Mouse (Mus musculus) c-Kit-positive CD71-positive TER-119-negative erythroid progenitor cells, embryonic 14.5 days (primary cell): ENCODE measurements around the gene Prkcz.
A peak's percentile ranks its signal among the peaks of the same experiment; 100 is the strongest.

Source experiments
- DNase-seq: peaks from one replicate; pipeline ENCODE4 v3.0.0-alpha.2; 2013; ENCODE audit warnings: low read depth

Prkcz gene

DNA sequence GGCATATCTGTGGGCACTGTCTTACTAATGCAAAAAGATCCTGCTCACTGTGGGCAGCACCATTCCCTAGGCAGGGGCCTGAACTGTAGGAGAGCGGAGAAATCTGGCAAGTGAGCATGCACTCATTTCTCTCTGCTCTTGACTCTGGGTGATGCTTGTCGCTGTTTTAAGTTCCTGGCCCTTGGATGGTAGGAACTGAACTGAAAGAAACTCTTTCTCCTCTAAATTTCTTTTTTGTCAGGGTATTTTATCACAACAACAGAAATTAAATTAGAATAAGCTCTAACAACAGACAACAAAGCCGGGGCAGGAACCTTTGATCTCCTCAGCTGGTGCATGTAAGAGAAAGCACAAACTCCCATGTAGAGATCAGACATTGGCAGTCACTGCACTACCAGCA is 46.1 kb downstream of the Prkcz start:
- DNase-seq: no peak

GRCm38 (mm10) chr4:155308679-155309078 is 52.5 kb downstream of the Prkcz start:
- DNase-seq: no peak

DNA sequence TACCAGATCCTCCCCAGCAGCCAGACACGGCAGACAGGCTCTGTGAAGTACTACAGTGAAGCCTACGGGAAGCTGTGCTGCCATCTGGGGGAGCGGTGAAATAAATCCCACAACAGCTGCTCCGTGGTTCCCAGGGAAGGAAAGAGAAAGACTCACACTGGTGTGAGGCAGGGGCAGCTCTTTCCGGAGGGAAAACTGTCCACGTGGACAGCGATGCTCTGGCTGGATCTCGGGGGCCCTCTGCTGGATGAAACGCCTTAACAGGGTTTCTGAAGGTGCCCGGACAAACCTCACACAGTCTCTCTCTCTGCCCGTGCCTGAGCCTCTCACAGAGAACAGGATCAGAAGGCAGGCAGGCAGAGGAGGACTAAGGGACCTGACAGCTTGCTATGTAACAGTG is 53.1 kb downstream of the Prkcz start:
- no peak for DNase-seq

DNA sequence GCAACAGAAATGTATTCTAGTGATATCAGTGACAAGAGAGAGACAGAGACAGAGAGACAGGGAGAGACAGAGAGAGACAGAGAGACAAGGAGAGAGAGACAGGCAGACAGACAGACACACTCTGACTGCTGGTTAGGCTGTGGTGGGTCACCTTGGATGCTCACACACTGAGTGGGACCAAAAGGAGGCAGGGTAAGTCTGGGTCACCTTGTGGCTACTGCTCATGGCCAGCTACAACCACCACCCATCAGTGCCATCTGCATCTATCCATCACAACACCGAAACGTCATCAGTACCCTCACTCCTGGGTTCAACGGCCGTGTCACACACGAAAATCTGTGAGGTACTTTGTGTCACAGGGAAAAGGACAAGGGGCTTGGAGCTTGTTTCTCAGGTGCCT is 53.6 kb downstream of the Prkcz start:
- DNase-seq: no peak

- no peak for DNase-seq
Observed at GRCm38 (mm10) chr4:155306356-155307242, 54.6 kb downstream of the Prkcz start.

DNA sequence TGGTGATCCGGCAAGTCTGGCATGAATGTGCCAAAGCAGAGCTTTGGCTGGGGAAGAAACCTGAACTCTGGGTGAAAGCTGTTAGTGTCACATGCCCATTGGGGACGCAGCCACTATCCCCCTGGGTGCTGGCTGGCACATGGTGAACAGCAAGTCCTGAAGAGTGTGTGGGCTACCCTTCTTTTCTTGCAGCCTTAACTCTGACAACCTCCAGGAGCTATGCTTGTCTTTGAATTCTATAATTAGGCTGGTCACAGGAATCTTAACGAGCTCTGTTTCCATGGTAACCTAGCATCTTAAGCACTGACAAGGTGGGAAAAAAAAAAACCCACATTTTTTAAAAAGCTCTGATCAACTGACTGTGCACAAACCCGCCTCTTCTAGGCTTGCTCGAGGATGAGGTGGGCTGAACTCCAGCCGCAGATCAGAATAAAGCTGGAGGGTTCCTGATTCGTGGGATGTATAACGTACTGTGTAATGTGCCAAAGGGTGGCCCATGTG is 55.6 kb downstream of the Prkcz start:
- no peak for DNase-seq

- DNase-seq: no peak
Observed at GRCm38 (mm10) chr4:155304508-155305096, 56.6 kb downstream of the Prkcz start.

DNA sequence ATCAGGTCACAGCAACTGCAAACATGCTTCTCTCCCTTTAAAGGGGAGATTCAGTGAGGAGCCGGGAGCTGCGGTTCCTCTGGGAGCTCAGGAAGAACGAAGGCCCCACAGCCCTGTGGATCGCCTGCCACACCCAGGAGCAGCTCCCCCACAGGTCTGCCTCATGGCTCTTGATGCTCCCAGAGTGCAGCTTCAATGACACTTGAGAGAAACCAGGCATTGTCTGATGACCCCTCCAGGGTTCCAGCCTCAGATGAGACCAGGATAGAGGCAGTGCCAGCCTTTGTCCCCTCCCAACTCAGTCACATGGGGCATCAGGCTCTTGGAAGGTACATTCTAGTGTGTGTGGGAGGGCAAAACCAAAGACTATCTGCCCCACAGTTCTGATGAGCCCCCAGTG is 59.2 kb downstream of the Prkcz start:
- no peak for DNase-seq

- DNase-seq: no peak
Observed at GRCm38 (mm10) chr4:155301098-155301447, 60.1 kb downstream of the Prkcz start.

DNA sequence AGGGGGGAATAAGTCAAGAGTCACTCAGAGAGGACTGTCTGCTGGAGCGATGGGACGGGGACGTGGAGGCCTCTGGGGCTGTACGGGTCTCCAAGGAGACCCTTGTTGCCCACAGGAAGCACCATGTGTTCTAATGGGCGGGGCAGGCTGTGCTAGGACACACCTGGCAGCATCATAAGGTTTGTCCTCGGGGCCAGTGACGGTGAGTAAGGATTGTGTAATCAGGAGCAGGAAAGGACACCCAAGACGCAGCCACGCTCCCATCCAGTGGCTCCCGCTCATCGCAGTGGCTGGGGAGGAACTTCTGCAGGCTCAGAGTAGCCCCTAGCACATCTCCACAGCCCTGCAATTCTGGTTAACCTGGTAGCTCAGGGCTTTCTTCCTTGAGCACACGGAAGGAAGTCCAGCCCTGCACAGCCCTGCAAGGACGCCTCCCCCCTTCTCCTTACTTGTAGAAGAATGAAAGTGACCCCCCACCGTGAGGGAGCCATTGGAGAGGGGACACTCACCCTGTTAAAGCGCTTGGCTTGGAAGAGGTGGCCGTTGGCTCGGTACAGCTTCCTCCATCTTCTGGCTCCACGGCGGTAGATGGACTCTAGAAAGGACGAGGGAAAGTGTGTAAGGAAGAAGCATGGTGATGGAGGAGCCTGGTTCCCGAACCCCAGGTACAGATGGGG is 60.6 kb downstream of the Prkcz start:
- no peak for DNase-seq

DNA sequence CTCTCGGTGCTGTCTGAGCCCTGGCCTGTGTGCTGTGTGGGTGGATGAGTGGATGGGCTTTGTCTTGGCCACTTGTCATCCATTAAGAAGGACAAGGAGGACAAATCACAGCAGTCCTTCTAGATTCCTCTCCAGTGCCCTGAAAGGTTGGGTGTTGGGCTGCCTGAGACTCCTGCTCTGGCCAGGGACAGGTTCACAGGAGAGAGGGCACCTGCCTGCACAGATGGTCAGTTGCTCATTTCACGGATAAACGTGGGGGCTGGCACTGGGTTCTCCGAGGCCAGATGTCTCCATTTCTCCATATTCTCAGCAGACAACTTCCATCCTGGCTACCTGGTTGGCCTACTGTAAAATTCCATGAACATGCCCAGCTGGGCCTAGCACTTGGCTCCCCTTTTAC is 62.3 kb downstream of the Prkcz start:
- DNase-seq: no peak

DNA sequence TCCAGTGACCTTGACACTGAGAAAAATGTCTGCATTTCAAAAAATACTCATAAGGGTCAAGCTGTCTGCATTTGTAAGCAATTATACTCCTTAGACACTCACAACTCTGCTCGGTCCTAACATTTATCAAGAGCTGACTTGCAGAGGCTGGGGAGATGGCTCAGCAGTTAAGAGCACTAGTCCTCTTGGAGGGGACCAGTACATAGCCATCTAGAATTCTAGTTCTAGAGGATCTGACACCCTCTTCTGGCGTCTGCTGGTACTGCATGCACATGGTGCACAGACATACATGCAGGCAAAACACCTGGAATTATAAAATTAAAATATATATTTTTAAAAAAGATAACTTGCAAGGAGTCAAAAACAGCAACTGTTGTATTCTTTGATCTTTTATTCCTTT is 64.1 kb downstream of the Prkcz start:
- DNase-seq: peak; percentile 22

DNA sequence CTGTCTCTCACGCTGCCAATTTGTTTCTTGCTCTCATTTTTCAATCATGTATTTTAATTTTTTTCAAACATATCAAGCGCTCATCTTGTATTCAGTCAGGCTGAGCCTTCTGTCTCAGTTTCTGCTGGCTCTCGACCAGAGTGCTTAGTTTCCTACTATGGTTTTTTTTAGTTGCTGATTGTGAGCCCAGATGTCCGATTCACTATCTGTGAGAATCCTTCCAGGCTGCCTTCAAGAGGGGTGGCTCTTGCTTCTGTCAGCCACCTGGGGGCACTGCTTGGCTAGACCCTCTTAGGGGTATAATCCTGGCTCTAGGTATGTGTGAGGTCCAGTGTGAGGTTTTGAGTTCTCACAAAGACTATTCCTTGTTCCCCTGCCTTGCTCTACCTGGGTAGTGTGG is 65.2 kb downstream of the Prkcz start:
- DNase-seq: no peak

DNA sequence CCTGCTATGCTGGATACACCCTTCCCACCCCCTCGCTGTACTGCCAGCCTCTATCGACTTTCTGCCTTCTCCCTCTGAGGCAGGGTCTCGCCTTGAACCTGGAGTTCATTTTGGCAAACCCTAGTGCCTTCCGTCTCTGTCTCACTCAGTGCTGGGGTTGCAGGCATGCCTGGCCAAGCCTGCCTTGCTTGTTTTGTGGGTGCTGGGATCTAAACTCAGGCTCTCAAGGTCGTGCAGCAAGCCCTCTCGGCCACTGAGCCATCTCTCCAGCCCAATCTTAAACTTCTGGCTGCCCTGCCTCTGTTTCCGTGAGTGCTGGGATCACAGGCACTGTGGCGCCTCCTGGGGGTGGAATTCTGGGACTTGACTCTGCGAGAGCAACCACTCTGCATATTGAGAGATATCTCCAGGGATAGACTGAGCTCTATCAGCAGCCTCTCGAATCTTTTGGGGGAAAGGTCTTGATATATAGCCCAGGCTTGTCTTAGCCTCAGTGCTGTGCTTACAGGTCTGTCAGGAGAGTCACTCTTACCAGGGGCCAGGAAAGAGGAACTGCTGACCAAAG is 66.1 kb downstream of the Prkcz start:
- no peak for DNase-seq

DNA sequence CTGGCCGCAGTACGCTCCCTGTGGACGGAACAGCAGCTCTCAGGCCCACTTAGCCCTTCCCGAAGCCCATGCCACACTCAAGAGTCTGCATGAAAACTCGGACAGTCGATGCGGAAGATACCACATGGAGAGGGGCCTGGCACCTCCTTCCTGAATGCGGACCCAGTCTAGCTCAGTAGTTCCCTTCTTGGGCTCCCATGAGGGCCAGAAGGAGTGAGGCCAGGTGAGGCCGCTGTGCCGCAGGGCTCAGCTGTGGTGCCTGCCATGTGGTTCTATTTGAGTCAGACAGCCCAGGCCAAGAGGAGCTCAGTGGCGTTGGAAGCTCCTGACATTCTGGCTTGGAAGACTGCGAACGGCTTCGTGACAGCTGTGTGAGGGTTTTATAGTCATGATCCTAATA is 66.8 kb downstream of the Prkcz start:
- DNase-seq: no peak

- DNase-seq: no peak
Observed at GRCm38 (mm10) chr4:155292863-155293262, 68.3 kb downstream of the Prkcz start.

DNA sequence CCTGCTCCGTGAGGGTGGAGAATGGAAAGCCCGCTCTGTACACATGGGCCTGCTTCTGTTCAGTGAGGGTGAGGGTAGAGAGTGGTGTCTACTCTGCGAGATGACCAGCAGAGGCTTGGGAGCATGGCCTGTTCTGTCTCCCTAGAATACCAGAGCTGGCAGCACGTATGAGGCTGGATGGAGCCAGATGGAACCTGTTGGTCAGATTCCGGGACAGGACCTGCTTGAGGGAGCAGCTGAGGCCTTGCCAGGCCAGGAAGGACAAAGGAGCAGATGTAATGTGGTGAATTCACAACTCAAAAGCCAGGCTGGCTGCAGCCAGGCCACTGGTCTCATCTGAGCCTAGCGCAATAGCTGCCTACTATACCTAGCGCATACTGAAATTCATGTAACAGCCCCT is 71.1 kb downstream of the Prkcz start:
- no peak for DNase-seq

DNA sequence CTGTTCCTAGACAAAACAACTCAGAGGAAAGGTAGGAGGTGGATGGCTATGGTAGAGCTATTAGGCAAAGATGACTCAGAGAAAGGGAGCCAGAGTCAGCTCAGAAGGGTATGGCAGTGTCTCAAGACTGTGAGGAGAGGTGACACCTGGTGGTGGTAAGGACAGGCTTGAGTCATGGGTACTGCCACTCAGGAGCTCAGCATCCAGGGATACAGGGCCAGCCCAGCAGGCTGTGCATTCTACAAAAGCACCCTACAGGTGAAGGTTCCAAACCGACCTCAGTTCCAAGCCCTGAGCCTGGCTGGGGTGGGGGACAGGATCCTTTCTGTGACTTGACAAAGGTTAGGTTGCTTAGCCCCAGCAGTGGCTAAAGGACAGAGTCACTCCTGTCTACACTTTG is 72.6 kb downstream of the Prkcz start:
- DNase-seq: no peak

- DNase-seq: no peak
Observed at GRCm38 (mm10) chr4:155287713-155288112, 73.4 kb downstream of the Prkcz start.

GRCm38 (mm10) chr4:155286090-155286489 is 75.1 kb downstream of the Prkcz start:
- no peak for DNase-seq

- DNase-seq: no peak
Observed at GRCm38 (mm10) chr4:155284521-155285379, 76.4 kb downstream of the Prkcz start.

DNA sequence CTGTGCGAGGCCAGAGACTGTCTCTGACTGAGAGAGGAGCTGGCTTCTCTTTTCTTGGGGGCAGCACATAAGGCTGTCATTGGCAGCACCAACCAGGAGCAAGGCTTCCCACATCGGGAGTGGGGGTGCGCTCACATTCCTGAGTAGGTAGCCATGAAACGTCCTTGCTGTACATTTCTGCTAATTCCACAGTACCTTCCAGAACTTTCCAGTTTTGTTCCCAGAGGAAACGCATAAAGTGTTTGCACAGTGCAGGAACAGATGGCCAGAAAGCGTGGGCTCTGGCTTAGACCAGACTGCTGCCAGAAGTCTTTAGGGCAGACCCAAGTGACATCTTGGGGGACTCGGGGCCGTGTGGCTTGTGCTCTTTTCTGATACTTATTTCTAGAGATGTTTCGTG is 77.6 kb downstream of the Prkcz start:
- DNase-seq: no peak
